Mouse (Mus musculus) bone marrow, adult 2 months (tissue): ENCODE measurements around the gene Slc13a4.

Experiments
- CTCF ChIP-seq: fragments of 200-500 bp; IDR thresholded peaks from 2 replicates; pipeline ENCODE4 v1.5.1; 2011; ENCODE audit warnings: low read length, control low read depth; ENCODE audit not compliant: control insufficient read depth, insufficient read depth
- POLR2A ChIP-seq: fragments of 200-500 bp; IDR thresholded peaks from 2 replicates; pipeline ENCODE4 v1.6.1; 2011; ENCODE audit warnings: low read depth, mild to moderate bottlenecking, control low read depth, low read length, borderline replicate concordance; ENCODE audit not compliant: control insufficient read depth

- TF ChIP-seq CTCF (no peak), POLR2A (no peak)
These were observed 28.6 kb downstream of the Slc13a4 start for GRCm38 (mm10) chr6:35279306-35279705.
